Mouse (Mus musculus): ENCODE data around the gene Areg.

Areg gene

DNA sequence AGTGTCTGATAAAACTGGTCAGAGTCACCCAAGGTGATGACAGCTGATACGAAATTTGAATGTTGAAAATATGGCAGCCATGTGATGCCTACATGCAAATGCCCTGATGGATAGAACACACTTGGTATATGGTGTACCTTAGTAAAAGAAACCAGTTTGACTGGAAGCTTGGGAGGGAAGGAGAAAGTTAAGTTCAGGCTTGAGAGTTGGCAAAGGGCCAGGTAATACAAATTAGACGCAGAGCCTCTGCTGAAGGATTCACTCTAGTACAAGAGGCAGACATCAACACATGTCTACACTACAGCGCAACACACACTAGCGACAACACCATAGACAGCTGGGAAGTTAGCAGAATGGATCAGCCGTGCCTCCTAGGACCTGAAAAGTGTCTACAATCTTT is 27.2 kb downstream of the Areg start:
- ATAC-seq (ENCODE audit: low TSS enrichment) = no peak

DNA sequence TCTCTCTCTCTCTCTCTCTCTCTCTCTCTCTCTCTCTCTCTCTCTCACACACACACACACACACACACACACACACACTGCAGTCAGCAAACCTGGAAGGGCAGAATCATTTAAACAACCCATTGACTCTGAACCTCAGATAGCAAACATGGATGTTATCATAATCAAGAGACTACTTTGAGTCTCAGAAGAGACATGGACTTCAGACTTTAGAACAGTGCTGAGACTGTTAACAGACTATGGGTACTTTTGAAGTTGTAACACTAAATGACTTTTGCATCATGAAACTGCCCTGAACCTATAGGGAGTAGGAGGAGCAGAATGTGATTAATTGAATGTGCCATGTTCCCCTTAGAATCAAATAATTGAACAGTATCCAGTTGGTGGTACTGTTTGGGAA is 37.0 kb downstream of the Areg start:
- ATAC-seq (ENCODE audit: low TSS enrichment) = no peak

DNA sequence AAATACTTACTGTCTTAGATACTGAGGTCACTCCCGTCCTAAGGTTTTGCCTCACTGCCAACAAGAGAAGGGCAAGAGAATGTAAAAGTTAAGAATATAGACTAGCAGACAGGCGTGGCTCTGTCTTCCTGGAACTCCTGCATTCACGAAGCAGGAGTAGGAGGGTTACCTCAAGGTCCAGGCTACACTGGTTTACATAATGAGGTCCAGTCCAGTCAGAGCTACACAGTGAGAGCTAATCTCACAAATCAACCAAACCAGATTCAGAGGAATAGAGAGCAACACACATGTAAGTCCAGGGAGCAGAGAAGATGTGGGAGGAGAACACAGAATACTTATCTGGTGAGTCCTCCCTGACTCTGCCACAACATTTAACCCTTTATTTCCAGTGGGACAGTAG is 55.2 kb downstream of the Areg start:
- ATAC-seq (ENCODE audit: low TSS enrichment) = no peak
